8 mouse cellular contexts compared by ENCODE assay signal in the genomic region with DNA sequence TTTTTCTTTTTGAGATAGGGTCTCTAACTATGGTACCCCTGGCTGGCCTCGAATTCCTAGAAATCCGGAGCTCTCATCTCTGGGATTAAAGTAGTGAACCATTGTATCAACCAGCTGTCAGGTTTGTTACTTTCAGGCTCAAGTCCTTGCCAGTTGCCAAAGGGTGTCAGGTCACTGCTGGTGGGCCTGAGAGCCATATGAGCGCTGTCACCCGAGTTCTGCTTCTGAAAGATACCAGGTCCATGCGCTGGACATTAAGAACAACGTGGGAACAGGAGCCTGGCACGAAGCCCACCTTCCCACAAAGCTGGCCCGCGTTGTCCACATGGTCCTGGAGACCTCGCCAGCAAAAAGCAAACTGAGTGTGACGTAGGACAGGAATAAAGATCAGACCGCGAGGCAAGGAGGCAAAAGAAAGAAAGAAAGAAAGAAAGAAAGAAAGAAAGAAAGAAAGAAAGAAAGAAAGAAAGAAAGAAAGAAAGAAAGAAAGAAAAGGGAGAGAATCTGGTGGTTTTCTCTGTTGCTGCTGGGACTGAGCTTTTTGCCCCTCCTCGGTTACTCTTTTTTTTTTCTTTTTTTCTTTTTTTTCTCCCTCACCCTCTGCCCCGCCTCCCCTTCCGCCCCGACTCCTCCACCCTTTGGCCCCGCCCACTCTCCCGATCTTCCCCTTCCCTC. TPM values are rescaled to one million over a fixed set of nuclear protein-coding genes. Genes with fewer than 3 reads are reported as not detected.
A peak's percentile ranks its signal among the peaks of the same experiment; 100 is the strongest.
DNase-seq lines count a peak whose midpoint lies in the region; ATAC-seq and TF ChIP-seq lines count a peak whose summit lies in the region.

No protein-coding gene starts in this region.

- WGBS in forebrain, embryonic 14.5 days = 2% methylated on average over 19 of the region's 19 CpGs
- WGBS in lung, embryonic 16.5 days = 2% methylated on average over 19 of the region's 19 CpGs

- no peak for DNase-seq in G1E (ENCODE audit: low spot score)
- DNase-seq in cerebellum, adult 18-20 months = peak; percentile 64 to 72
- DNase-seq in forebrain, embryonic 14.5 days (ENCODE audit: low spot score) = peak; percentile 62
- DNase-seq in heart, postnatal 36 days = peak; percentile 70 to 72
- peak; percentile 59 to 64 for DNase-seq in layer of hippocampus, postnatal 10 days (ENCODE audit: low spot score in 2 of 2)
- DNase-seq in retina, postnatal 1 day = peak; percentile 64

- intact Hi-C loops in heart, postnatal 36 days (cut with DNase I) = no loop called here

- TF ChIP-seq CTCF in G1E (IDR thresholded peaks at IDR 0.05; ENCODE audit: low read depth, low read length) = no peak

- no peaks in the 10 kb centered on the region for H3K9me3 ChIP-seq in G1E (replicated peaks)
- no peaks in the 10 kb centered on the region for H3K9me3 ChIP-seq in forebrain, embryonic 14.5 days (replicated peaks; ENCODE audit: control insufficient read depth, low read length)
- H3K9me3 ChIP-seq in lung, embryonic 16.5 days (ENCODE audit: control insufficient read depth, low read length) = no peaks in the 10 kb centered on the region

- peak overlapping the region; percentile 71 for H3K4me3 ChIP-seq in G1E (ENCODE audit: low read depth, low read length)
- peak overlapping the region; percentile 82 for H3K4me3 ChIP-seq in forebrain, embryonic 14.5 days (ENCODE audit: low read depth, low read length)
- H3K4me3 ChIP-seq in lung, embryonic 16.5 days (ENCODE audit: low read length) = peak overlapping the region; percentile 84

- H3K36me3 ChIP-seq in G1E (replicated peaks) = peaks cover 60% of the 10 kb centered on the region
- peaks cover 38% of the 10 kb centered on the region for H3K36me3 ChIP-seq in forebrain, embryonic 14.5 days (ENCODE audit: control insufficient read depth, insufficient read depth, low read length)
- H3K36me3 ChIP-seq in lung, embryonic 16.5 days (ENCODE audit: control insufficient read depth, insufficient read depth, low read length) = peaks cover 27% of the 10 kb centered on the region

- no peak for ATAC-seq in G1E (ENCODE audit: extremely low read depth, insufficient number of reproducible peaks, low FRiP score, poor library complexity, severe bottlenecking)
- ATAC-seq in forebrain, embryonic 14.5 days = 0 out of 2 replicates have a peak, but pooled peaks have one; percentile 18
- peak; percentile 26 for ATAC-seq in lung, embryonic 16.5 days (ENCODE audit: low read depth)
- no peak for ATAC-seq in monocyte, adult 5-6 weeks (replicated peaks; ENCODE audit: insufficient number of reproducible peaks, low FRiP score, low TSS enrichment, poor library complexity, severe bottlenecking)

- peak overlapping the region; percentile 87 for H3K4me2 ChIP-seq in forebrain, embryonic 14.5 days (ENCODE audit: low read length)
- peak overlapping the region; percentile 77 for H3K4me2 ChIP-seq in lung, embryonic 16.5 days (ENCODE audit: low read depth, low read length)

- no peaks in the 10 kb centered on the region for H3K27me3 ChIP-seq in G1E (ENCODE audit: insufficient read depth, low read length)
- no peaks in the 10 kb centered on the region for H3K27me3 ChIP-seq in forebrain, embryonic 14.5 days (replicated peaks; ENCODE audit: control insufficient read depth, insufficient read depth, low read length)
- H3K27me3 ChIP-seq in lung, embryonic 16.5 days (ENCODE audit: control insufficient read depth, insufficient read depth, low read depth, low read length) = no peaks in the 10 kb centered on the region

- H3K9ac ChIP-seq in forebrain, embryonic 14.5 days (ENCODE audit: low read length) = peak overlapping the region; percentile 33; the same call in 1 of the 2 replicates
- H3K9ac ChIP-seq in lung, embryonic 16.5 days (ENCODE audit: low read length) = peak overlapping the region; percentile 62

- peak overlapping the region; percentile 90 for H3K27ac ChIP-seq in forebrain, embryonic 14.5 days (ENCODE audit: low read depth, low read length)
- H3K27ac ChIP-seq in lung, embryonic 16.5 days (ENCODE audit: low read length) = peak overlapping the region; percentile 90

- peaks cover 70% of the 10 kb centered on the region for H3K4me1 ChIP-seq in G1E (ENCODE audit: insufficient read depth, low read depth, low read length)
- H3K4me1 ChIP-seq in forebrain, embryonic 14.5 days (ENCODE audit: control insufficient read depth, insufficient read depth, low read length) = peaks cover 18% of the 10 kb centered on the region
- peaks cover 39% of the 10 kb centered on the region for H3K4me1 ChIP-seq in lung, embryonic 16.5 days (replicated peaks; ENCODE audit: control insufficient read depth, insufficient read depth, low read length)

RNA-seq across cellular contexts. Expression of a gene that starts 0.7 kb away (rescaled TPM):
- total RNA-seq in G1E (2014; fragmentation: Nextera tagmentation) (50.4 and 61.6 TPM in 2 replicates), G1E (2017) (67.5 and 76.3 TPM in 2 replicates)
- 49.5 and 58.4 TPM in 2 replicates for polyA plus RNA-seq in G1E (2012)
- 106 and 120 TPM in 2 replicates for polyA plus RNA-seq in forebrain, embryonic 14.5 days (2014; fragmentation: Nextera tagmentation; extraction: Ambion mirVana)
- total RNA-seq in heart, postnatal 36 days (2021) = 10 to 100 TPM; 26.2 to 28.1 TPM
- 10 to 100 TPM; 55.8 to 63.5 TPM for total RNA-seq in layer of hippocampus, postnatal 10 days (2021)
- 71.9 and 76.3 TPM in 2 replicates for polyA plus RNA-seq in lung, embryonic 16.5 days (2015; fragmentation: Nextera tagmentation; extraction: Ambion mirVana)
- total RNA-seq in monocyte, adult 5-6 weeks (2017) = 392 to 513 TPM (median 506 TPM) in 3 replicates

RNA-seq across cellular contexts. Expression of a gene that starts 38.4 kb away (rescaled TPM):
- total RNA-seq in G1E (2014; fragmentation: Nextera tagmentation) (34.4 and 41.1 TPM in 2 replicates), G1E (2017) (20.3 and 23.3 TPM in 2 replicates)
- polyA plus RNA-seq in G1E (2012) = 2.0 and 2.3 TPM in 2 replicates
- polyA plus RNA-seq in forebrain, embryonic 14.5 days (2014; fragmentation: Nextera tagmentation; extraction: Ambion mirVana) = 10.9 and 12.1 TPM in 2 replicates
- total RNA-seq in heart, postnatal 36 days (2021) = 1 to 10 TPM; 6.7 to 8.1 TPM
- 10 to 100 TPM; 37.9 to 38.6 TPM for total RNA-seq in layer of hippocampus, postnatal 10 days (2021)
- polyA plus RNA-seq in lung, embryonic 16.5 days (2015; fragmentation: Nextera tagmentation; extraction: Ambion mirVana) = 5.9 and 6.5 TPM in 2 replicates
- 6.5 to 13.6 TPM (median 9.2 TPM) in 3 replicates for total RNA-seq in monocyte, adult 5-6 weeks (2017)

Comparison
In these comparisons a context has a peak if more than half of its experiments do, and no peak if none do; other contexts are left out.
1. ATAC-seq: peak in forebrain, embryonic 14.5 days (single experiment) and lung, embryonic 16.5 days (single experiment); none in G1E (single experiment) and monocyte, adult 5-6 weeks (single experiment).
2. Peak in every context shown above with its lines, with median percentiles within 50 percentile points of each other: H3K4me3 ChIP-seq.